Mouse (Mus musculus): Measurements from ENCODE around the gene Zbtb17. TPM values are rescaled to one million over a fixed set of nuclear protein-coding genes. Genes with fewer than 3 reads are reported as not detected.
A peak's percentile ranks its signal among the peaks of the same experiment; 100 is the strongest.

Zbtb17 gene
- polyA plus RNA-seq, 1 experiment from 2014 or later: 24.6 TPM

GRCm38 (mm10) chr4:141423691-141424431 is 20.6 kb upstream of the Zbtb17 start:
- H3K27me3 ChIP-seq (ENCODE audit: insufficient read depth, low read length): no peaks in the 10 kb centered on the region
- no peaks in the 10 kb centered on the region for H3K36me3 ChIP-seq (ENCODE audit: insufficient read depth, low read length)
- H3K4me2 ChIP-seq (ENCODE audit: low read length): no peak overlapping the region
- no peak for TF ChIP-seq CTCF (IDR thresholded peaks at IDR 0.05; ENCODE audit: low read depth)
- DNase-seq (ENCODE audit: low spot score) (no peak), ATAC-seq (replicated peaks; ENCODE audit: low FRiP score, low read depth) (no peak)
- H3K9me3 ChIP-seq (replicated peaks; ENCODE audit: low read length): no peaks in the 10 kb centered on the region
- WGBS: 82% methylated on average over 13 of the region's 13 CpGs
- H3K27ac ChIP-seq: no peak overlapping the region
- no peak overlapping the region for H3K9ac ChIP-seq (ENCODE audit: low read depth, low read length)
- peaks cover 40% of the 10 kb centered on the region for H3K4me1 ChIP-seq (replicated peaks; ENCODE audit: insufficient read depth, low read length)
- H3K4me3 ChIP-seq (replicated peaks; ENCODE audit: low read depth, low read length): no peak overlapping the region

DNA sequence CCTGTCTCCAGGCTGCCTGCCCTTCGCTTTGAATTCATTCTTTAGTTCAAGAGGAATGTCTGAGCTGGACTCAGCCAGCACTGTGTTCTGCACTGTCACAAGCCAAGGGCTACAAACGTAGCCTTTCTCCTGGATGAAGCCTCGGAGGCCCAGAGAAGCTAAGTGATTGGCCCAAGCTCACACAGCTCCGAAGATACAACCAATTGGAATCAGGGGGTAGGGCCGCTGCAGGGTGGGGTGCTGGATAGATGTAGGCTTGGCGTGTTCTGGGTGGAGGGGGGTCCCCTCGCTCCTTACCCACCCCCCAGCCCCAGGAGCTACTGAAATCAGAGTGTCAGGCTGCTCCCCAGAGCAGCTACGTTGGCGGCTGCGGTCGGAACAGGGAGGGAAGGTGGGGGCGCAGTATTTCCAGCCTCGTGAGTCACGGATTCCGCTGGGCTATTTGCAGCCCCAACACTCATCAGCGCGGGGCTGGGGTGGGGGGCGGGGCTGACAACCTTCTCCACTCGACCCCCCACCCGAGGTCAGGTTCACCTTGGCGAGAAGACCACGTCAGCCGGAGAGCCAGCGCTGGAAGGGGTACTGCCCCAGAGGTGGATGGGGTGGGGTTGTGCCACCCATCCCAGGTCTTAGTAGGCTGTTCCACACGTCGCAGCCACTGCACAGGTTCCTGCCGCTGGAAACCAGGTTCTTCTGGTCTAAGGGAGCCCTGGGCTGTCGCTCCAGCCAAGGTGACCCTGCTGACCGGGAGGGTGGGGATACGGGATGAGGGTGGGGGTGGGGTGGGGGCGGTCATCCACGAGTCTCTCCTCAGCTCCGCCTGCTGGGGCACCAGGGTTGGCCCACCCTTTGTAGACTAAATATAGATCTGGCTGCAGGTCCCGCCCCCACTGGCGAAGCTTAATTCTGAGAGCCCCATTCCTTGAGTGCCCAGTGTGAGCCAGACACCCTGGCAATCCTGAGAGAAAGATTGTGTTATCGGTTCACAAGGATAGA is 18.7 kb upstream of the Zbtb17 start:
- peak; percentile 85 for ATAC-seq (replicated peaks; ENCODE audit: low FRiP score, low read depth)
- WGBS: 4% methylated on average over 35 of the region's 36 CpGs

DNA sequence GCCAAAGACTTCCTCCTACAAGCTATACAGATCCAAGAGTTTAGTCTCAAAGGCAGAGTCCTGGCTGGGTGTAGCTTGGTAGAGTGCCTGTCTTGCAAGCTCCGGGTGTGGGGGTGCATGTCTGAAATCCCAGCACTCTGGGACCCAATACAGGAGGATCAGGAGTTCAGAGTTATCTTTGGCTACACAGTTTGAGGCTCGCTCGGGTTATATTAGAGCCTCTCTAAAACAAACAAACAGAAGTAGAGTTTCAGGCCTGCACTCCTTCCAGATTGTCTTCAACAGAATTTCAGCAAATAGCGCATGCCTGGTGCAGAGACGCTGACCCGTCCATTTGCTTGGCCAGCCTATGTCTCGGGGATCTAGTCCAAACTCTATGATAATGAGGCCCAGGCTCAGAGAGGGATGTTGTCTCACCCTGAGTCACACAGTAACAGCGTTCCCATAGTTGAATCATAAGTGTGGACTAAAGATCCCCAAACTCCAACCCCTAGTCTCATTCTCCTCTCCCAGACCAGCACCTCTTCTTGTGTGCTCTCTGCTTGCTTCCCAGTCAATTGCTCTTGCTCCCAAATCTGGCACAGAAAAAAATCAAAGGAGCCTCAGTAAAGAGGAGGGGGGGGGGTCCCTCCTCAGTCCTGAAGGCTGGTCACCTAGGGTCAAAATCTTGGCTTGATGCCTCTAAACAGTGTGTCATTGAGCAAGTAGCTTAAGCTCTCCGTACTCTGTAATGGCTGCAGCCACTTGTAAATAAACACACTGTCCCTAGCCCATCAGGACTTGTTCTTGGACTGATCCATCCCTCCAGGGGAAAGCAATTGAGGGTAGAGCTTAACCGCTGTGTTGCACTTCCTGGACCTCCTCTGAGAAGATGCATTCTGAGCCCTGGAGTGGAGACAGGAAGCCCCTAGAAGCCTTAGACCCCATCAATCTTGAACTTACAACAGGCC is 17.4 kb upstream of the Zbtb17 start:
- peak overlapping the region; percentile 79 for H3K27ac ChIP-seq
- no peak for DNase-seq (ENCODE audit: low spot score)
- no peaks in the 10 kb centered on the region for H3K36me3 ChIP-seq (ENCODE audit: insufficient read depth, low read length)

More for the DNA sequence above, 18.7 kb upstream of the Zbtb17 start:
- no peaks in the 10 kb centered on the region for H3K36me3 ChIP-seq (ENCODE audit: insufficient read depth, low read length)
- peak overlapping the region; percentile 55 for H3K9ac ChIP-seq (ENCODE audit: low read depth, low read length)
- peak; percentile 48 for DNase-seq (ENCODE audit: low spot score)
- no peak for TF ChIP-seq CTCF (IDR thresholded peaks at IDR 0.05; ENCODE audit: low read depth)
- H3K4me1 ChIP-seq (replicated peaks; ENCODE audit: insufficient read depth, low read length): peaks cover 28% of the 10 kb centered on the region
- no peaks in the 10 kb centered on the region for H3K9me3 ChIP-seq (replicated peaks; ENCODE audit: low read length)
- H3K27ac ChIP-seq: peak overlapping the region; percentile 79
- peak overlapping the region; percentile 82 for H3K4me2 ChIP-seq (ENCODE audit: low read length)
- H3K27me3 ChIP-seq (ENCODE audit: insufficient read depth, low read length): no peaks in the 10 kb centered on the region
- H3K4me3 ChIP-seq (replicated peaks; ENCODE audit: low read depth, low read length): peak overlapping the region; percentile 34

GRCm38 (mm10) chr4:141427921-141428320 is 16.5 kb upstream of the Zbtb17 start:
- Histone ChIP-seq H3K4me2 (ENCODE audit: low read length) (no peak overlapping the region), H3K27me3 (ENCODE audit: insufficient read depth, low read length) (no peaks in the 10 kb centered on the region), H3K36me3 (ENCODE audit: insufficient read depth, low read length) (no peaks in the 10 kb centered on the region), H3K4me1 (replicated peaks; ENCODE audit: insufficient read depth, low read length) (peaks cover 20% of the 10 kb centered on the region; the same call in 1 of the 2 replicates), H3K9me3 (replicated peaks; ENCODE audit: low read length) (no peaks in the 10 kb centered on the region), H3K27ac (no peak overlapping the region), H3K9ac (ENCODE audit: low read depth, low read length) (no peak overlapping the region), H3K4me3 (replicated peaks; ENCODE audit: low read depth, low read length) (no peak overlapping the region)
- ATAC-seq (replicated peaks; ENCODE audit: low FRiP score, low read depth): no peak
- no peak for TF ChIP-seq CTCF (IDR thresholded peaks at IDR 0.05; ENCODE audit: low read depth)
- no peak for DNase-seq (ENCODE audit: low spot score)
- WGBS: 91% methylated on average over 13 of the region's 13 CpGs

More for the DNA sequence above, 17.4 kb upstream of the Zbtb17 start:
- Histone ChIP-seq H3K4me1 (replicated peaks; ENCODE audit: insufficient read depth, low read length) (peaks cover 20% of the 10 kb centered on the region; the same call in 1 of the 2 replicates), H3K9ac (ENCODE audit: low read depth, low read length) (no peak overlapping the region), H3K9me3 (replicated peaks; ENCODE audit: low read length) (no peaks in the 10 kb centered on the region), H3K27me3 (ENCODE audit: insufficient read depth, low read length) (no peaks in the 10 kb centered on the region), H3K4me3 (replicated peaks; ENCODE audit: low read depth, low read length) (no peak overlapping the region), H3K4me2 (ENCODE audit: low read length) (no peak overlapping the region)
- WGBS: 71% methylated on average over 10 of the region's 10 CpGs
- TF ChIP-seq CTCF (IDR thresholded peaks at IDR 0.05; ENCODE audit: low read depth): no peak
- no peak for ATAC-seq (replicated peaks; ENCODE audit: low FRiP score, low read depth)

DNA sequence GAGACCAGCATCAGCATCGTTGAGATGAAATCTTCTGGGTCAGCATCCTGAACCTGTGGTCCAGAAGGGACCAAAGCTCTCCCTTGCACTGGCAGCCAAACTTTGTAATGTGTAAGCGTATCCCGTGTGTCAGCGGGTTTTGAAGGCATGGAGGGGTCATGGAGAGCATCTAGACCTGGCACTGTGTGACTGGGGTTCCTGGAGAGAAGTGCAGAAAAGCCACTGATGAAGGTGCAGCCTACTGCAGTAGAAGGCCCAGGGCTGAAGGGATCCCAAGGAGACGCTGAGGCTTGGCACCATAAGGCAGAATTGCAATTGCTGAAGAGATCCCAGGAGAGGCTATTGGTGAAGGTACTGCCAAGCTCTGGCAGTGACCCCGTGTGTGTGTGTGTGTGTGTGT is 15.1 kb upstream of the Zbtb17 start:
- no peak for DNase-seq (ENCODE audit: low spot score)
- Histone ChIP-seq H3K27me3 (ENCODE audit: insufficient read depth, low read length) (no peaks in the 10 kb centered on the region), H3K9me3 (replicated peaks; ENCODE audit: low read length) (no peaks in the 10 kb centered on the region), H3K4me1 (replicated peaks; ENCODE audit: insufficient read depth, low read length) (peaks cover 20% of the 10 kb centered on the region; the same call in 1 of the 2 replicates), H3K36me3 (ENCODE audit: insufficient read depth, low read length) (no peaks in the 10 kb centered on the region), H3K9ac (ENCODE audit: low read depth, low read length) (no peak overlapping the region), H3K4me3 (replicated peaks; ENCODE audit: low read depth, low read length) (no peak overlapping the region), H3K4me2 (ENCODE audit: low read length) (no peak overlapping the region), H3K27ac (no peak overlapping the region)
- no peak for ATAC-seq (replicated peaks; ENCODE audit: low FRiP score, low read depth)
- no peak for TF ChIP-seq CTCF (IDR thresholded peaks at IDR 0.05; ENCODE audit: low read depth)
- WGBS: 83% methylated on average over 6 of the region's 6 CpGs
